Mouse (Mus musculus) cerebellum, adult 11 months (tissue): ENCODE measurements around the gene Ap1ar.

Experiments
- DNase-seq: peaks from one replicate; pipeline ENCODE4 v3.0.0; 2022

Ap1ar gene

DNA sequence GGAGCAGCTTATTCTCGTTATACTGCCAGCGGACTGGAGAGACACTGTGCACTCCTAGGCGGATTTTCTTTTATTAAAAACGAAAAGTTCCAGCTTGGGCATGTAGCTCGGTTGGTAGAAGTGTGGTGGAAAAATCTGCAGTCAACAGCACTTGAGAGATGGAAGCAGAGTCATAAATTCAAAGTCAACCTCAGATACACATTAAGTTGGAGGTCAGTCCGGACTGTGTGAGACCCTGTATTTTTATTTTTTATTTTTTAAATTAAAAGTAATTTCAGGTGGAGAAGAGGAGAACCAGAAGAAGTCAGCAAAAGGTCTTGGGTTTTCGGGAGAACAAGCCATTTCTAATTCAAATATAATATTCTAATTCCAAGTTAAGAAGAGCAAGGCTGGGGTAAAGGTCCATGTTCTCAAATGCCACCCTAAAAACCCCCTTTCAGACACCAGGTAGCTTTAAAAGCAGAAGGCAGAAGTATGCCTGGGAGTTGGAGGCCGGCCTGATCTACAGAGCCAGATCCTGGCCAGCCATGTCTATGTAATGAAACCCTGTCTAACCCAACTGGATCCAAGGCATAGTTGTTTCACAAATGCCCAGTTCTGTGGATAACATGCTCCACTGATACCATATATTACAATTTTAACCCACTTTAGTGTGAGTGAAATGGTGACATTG lies 785 bp upstream of the Ap1ar start:
- no peak for DNase-seq

DNA sequence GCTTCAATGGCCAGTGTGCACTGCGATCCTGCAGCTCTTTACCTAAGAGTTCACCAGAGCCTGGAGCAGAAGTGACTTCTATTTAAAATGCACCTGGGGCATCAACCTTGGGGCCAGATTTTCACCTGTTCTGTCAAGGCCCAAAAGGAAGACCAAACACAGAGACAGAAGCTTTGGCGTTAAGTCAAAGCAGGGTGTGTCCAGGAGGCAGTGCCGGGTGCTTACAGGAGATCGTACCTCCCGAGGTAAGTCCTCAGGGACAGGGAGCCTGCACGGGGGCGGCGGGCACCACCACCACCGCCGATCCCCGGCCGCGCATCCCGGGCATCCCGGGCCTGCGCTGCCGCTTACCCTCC lies 547 bp downstream of the Ap1ar start:
- DNase-seq, result no peak

DNA sequence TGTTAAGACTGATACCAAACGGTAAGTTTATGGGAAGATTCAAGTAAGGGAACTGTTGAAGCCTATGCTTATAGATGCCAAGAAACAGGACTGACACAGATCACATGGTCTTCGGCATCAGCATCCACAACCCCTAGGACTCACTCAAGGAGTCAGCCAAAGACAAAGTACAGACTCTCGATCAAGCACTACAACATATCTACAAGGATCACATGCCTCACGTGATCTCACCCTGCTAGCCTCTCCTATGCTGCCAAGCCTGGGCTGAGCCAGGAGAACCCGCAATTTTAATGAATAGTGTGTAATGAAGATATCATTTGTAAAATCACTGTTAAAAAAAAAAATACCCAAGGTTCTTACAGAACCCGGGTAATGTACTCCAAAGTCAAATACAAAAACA lies 1.7 kb downstream of the Ap1ar start:
- no peak for DNase-seq

DNA sequence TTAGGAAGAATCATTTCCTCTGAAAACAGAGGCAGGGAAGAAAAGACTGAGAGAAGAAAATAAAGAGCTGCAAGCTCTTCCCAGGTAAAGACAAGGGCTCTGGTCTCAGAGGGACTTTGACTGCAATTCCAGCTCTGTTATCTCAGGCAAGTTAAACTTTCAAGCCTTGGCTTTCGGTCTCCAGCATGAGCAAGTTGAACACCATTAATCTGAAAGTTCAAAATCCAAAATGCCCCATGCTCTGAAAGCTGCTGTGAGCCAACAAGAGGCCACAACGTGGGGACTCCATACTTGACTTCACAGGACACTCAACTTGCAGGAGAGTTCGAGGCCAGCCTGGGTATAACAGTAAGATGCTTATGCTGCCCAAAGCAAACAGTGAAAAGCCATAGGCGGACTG lies 3.3 kb downstream of the Ap1ar start:
- no peak for DNase-seq

DNA sequence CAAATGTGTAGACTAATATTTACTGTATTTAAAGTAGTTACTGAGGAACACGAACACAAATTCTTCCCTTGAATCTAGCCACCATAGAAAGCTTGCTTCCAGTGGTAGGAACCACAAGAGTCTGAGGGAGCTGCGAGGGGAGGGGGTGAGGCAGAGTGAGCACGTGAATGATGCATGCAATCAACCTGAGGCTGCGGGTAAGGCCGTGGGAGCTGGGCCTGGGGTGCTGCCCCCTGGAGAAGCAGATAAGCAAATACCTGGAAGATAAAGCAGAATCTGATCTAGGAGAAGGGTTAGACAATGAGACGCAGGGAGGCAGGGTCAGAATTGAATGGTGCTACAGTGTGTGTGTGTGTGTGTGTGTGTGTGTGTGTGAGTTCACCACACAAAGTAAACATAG lies 6.2 kb downstream of the Ap1ar start:
- no peak for DNase-seq

DNA sequence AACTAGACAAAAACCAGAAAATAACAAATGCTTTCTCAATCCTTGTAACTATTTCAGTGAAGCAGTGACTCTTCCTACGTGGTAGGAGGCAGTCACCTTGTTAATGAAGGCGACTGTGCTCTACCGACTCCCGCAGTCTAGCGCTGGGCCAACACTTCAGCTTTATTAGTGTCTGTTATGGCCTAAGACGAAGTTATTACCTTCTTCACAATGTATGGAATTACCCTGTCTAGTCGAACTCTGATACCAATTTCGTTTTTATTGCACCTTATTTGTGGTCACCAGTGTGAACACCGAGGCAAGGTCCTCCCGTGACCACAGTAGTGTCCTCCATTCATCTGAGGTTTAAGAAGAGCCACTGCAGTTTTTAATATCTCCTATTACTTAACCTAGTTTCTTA lies 7.1 kb downstream of the Ap1ar start:
- no peak for DNase-seq

DNA sequence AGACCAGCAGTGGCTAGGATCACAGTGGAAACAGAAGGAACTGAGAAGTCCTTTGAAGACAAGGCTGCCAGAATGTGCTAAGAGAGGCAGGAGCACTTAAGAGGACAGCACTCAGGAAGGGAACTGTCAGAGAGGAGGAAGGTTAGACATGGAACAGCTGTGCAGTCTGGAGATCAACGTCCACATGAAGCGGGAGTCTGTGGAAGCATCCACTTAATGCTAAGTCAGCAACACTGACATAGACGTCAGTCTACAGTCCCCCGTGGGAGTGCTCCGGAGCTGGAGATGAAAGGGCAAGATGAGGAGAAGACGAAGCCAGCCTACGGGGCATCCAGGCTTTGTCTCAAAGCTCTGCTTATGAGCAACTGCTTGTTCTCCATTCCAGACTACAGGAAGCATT lies 10.2 kb downstream of the Ap1ar start:
- DNase-seq, result no peak

DNA sequence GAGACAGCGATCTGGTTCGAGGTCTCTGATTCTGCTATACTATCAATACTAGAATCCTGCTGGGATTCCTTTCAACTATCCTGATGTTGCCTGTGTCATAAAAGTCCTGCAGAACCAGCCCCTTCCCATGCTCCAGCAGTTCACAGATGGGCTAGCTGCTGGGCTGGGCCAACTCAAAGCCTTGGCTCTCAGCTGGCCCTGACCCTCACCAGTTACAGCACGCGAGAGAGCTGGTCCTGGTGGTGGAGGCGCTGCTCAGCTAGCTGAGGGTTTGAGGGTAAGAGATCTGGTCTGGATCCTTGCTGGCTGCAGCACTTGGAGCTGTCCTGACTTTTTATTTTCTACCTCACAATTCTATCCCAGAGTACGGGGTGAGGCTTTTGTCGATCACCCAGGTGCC lies 10.8 kb downstream of the Ap1ar start:
- no peak for DNase-seq

DNA sequence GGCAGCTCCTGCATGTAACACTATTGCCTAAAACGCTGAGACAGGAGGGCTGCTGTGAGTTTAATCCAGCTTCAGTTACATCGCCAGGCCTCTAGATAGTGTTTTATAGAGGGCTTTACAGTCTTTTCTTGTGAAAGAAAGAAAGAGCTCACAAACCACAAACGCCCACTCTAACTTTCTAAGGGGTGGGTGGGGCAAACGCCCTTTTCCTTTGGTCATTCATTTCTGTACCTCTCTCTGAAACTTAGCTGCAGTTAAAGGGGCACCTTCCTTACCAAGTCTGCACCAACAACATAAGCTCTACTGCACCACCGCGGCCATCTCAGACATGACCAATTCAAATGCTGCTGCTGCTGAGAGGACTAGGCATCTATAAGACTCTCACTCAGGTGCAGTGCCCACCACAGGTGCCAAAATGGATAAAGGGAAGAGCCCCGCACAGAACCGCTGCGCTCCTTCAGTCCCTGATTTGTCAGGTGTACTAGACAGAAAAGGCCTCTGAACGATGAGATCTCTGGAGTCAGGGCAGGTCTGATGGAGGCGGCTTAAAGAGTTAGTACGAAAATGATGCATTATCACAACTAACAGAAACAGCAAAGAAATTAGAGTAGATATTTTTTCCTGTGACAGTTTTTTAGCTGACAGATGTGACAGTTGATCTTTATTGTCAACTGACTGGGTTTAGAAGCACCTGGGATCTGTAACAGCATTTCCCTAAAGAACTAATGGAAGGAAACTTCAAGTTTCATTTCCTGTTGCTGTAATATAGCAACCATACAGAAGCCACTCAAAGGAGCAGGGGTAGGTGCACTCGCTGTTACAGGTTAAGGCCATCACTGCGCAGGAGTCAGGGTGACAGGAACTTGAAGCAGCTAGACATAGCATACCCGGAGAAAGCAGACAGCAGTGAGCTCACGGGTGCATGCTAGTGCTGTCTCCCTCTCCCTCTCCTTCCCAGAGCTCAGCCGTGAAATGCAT lies 13.1 kb downstream of the Ap1ar start:
- no peak for DNase-seq

DNA sequence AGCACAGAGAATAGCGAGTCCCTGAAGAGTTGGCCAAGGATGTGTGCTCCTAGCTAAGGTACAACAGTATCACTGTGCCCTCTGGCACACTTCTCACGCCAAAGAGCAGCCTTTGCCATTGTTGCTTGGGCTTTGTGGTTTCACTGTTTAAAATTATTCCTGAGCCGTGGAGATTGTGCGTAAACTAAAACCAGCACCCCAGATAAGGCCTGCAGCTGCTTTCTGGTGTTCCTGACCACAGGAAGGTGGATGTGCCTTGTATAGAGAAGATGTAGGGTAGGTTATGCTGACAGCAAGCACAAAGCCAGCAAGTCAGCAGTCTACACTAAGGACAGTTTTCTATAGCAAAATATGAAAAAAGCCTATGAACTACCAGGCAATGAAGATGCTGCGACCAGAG lies 16.1 kb downstream of the Ap1ar start:
- DNase-seq, result no peak

DNA sequence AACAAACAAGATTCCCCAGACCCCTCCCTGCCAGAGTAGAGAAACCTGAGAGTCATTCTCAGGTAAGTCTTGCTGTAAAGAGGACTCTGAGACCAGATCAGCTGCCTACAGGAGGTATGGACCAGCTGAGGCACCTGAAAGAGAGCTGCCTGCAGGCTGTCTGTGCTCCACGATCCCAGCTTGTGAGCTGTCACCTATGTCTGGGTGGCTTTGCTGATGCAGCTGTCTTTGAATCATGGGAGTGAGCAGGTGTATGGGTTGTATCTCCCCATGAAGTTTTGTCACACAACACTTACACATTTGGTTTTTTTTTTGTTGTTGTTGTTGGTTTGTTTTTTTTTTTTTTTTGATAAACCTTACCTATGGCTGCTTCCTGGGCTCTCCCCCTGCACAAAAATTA lies 16.9 kb downstream of the Ap1ar start:
- no peak for DNase-seq

DNA sequence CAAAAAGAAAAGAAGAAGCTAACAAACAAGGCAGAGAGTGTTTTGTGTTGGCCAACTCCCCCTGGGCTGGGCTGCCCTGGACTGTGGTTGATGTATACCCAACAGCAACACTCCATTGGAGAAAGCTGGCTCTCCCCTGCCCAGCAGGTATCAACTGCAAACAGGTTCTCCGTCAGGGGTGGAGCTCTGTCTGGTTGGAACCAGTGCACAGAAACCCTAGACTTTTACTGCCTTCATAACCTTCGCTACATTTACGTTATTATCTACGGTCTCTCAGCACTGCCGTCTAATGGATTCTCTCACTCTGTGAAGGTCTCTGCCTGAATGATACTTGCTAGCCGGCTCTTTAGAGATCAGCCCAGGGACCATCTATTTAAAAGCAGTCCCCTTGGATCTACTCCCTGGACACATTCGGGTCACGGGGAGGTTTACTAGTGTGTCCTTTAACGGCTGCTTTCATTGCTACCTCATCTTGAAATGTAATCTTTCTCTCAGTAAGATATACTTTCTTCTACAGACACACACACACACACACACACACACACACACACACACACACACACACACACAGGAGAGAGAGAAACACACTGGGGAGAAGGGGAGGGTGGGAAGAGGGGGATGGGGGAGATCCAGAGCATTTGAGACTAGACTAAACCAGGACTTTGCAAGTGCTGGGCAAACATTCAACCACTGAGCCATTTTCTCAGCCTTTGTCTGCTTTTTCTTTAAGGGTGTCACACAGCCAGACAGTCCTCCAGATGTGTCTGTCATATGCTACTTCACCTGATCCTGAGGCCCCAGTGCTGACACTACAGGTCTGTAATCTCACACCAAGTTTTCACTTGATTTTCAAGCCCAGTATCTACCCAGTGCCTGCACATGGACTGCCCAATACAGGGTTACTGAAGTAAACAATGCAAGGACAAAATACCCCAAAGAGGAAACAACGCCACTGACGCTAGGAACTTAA lies 18.3 kb downstream of the Ap1ar start:
- no peak for DNase-seq

DNA sequence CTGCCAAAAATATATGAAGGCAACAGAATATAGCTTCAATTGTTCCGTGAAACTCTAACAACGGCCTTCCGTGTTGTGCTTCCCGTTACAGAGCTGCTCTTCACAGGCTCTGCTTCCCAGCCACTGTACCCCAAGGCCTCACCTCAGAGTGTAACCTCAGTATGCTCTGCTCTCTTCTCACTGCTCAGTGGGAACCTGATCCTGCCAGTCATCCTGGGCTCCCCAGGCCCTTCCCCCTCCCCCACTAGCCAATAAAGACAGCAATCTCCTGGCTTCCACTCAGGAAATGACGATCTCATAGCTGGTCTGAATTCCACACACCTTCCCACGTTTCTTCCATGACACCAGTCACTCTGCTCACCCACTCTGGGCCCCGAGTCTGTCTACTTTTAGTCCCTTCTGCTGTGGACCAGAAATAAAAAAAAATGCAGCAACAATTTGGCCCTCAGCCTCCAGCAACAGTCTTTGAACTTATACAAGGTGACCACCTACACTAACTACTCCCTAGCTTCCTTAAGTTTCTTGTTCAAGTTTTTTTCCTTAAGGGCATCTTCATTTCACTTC lies 20.1 kb downstream of the Ap1ar start:
- no peak for DNase-seq

DNA sequence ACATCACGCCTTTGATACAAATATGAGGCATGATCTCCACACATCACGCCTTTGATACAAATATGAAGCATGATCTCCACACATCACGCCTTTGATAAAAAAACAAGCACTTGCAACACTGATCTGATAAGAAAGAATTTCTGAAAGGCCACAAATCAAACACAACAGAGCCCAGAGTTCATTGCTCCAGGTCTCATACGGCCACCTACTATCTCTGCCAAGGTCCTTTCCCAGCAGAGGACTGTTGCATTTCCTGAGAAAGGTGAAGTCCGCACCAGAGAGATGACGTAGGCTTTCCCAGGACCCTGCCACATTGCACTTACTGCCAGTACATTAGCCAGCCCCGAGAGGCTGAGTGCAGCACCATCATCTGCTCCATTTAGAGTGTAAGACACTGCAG lies 28.2 kb downstream of the Ap1ar start:
- DNase-seq, result no peak

DNA sequence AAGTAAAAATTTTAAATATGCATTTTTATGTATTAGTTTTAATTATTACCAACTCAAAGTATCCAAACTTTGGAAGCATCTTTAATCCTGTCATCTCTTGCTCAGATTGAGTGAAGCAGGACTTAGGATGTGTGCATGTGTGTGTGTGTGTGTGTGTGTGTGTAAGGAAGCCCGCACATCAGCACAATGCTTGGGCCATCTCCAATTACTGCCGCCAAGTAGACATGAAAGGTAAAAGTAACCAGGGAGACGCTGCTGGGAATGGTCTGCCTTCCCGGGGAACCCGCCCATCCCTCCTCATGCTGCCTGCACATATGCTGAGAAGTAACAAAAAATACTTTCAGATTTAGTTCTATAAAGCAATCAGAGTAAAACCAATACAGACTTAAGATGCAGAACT lies 29.5 kb downstream of the Ap1ar start:
- no peak for DNase-seq

DNA sequence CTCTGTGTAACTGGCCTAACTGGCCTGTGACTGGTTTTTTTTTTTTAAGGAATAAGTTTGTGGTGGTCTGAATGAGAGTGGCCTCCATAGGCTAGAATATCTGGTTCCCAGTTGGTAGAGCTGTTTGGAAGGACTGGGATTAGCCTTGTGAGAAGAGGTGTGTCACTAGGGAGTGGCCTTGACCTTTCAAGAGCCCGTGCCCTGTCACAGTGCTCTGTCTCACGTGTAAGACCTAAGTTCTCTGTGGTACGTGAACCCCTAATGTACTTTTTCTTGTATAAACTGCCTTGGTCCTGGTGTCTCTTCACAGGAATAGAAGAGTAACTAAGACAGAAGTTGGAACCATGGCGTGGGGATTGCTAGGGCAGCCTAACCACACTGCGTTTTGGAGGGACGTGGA lies 31.3 kb downstream of the Ap1ar start:
- no peak for DNase-seq

DNA sequence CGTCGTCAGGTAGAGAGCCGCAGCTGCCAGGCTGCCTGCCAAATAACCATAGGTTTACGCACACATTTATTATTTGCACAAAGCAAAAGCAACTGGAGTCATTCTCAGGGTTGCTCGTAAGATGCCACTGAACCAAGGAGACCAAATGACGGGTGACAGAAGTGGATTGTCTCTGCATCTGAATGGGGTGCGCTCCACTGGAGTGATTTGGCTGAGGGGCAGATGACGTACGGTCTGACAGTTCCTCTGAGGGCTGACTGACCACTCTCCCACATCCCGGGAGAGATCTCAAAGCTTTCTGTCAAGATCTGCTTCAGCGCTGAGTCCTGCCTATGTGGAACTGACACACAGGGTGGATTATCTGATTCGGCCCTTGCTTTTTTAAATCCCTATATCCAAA lies 32.3 kb downstream of the Ap1ar start:
- no peak for DNase-seq

DNA sequence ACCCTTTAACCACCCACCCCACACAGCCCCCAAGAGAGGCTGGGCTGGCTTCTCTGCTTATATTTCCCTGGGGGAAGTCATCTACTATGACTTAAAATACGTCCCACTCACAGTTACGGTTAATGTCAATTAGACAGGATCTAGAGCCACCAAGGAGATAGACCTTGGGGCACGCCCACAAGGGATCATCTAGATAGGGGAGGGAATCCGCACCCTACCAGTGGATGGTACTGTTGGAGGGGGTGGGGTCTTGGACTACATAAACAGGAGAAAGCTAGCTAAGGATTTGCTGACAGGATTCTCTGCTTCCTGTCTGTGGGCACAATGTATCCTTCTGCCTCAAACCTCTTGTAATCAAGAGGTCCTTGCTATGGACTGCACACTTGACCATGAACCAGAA lies 32.9 kb downstream of the Ap1ar start:
- DNase-seq, result no peak

DNA sequence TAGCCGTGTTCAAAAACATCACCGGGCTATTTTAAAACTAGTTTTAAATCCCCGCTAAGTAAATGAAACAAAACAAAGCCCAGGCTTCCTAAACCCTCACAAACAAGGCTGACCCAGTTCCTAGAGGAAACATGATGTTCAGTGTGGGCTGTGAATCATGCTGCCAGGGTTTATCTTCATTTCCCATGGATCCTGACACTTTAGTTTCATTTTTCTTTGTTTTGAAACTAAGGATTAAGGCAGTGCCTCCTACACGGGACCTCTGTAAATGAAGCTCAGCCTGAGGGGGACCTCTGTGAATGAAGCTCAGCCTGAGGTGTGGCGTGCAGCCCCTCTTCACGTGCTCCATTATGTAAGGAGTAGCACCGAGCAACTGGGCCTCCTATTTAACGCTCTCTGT lies 34.5 kb downstream of the Ap1ar start:
- no peak for DNase-seq

DNA sequence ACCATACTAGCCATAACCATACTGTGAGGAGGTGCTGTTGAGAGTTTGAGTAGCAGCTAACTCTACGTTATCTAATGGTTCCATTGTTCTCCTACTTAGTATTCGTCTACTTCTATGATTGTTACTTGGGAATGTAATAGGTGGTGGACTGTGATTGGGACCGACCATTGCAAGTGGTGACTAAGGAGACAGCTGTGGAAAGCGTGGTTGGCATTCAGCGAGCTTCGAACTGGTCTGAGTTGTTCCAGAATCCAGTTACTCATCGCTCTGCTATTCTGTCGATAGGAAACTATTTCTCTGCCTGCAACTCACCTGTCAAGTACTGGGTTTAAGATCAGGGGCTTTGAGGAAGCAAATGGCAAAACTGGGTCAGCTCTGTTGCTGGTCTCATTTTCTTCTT lies 36.2 kb downstream of the Ap1ar start:
- DNase-seq, result no peak

DNA sequence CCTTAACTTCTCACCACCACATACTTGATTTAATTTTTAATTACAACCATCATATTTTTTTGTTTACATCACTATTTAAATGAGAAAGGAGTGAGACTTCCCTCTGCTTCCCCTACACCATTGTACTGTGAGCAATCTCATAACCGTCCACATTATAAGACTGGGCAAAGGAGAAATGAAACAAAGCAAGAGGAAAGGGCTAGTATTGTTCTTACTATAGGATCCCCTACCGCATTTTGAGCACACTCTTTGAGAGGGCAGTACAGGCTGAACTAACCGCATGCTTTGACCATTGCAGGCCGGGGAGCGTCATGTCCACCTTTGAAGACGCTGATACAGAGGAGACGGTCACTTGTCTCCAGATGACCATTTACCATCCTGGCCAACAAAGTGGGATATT lies 41.1 kb downstream of the Ap1ar start:
- DNase-seq, result no peak

DNA sequence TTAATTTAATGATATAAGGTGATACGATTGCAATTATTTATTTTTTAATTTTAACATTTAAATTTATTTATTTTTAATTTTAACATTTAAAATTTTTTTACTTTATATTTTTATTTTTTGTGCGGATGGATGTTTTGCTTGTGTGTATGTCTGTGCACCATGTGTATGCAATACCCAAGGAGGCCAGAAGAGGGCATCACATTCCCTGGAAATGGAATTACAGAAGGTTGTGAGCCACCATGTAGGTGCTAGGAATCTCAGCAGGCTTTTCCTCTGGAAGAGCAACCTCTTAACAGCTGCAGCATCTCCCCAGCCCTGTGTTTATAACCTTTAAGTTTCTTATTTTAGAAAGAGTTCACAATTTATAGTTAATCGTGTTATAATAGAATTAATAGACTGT lies 41.6 kb downstream of the Ap1ar start:
- no peak for DNase-seq

DNA sequence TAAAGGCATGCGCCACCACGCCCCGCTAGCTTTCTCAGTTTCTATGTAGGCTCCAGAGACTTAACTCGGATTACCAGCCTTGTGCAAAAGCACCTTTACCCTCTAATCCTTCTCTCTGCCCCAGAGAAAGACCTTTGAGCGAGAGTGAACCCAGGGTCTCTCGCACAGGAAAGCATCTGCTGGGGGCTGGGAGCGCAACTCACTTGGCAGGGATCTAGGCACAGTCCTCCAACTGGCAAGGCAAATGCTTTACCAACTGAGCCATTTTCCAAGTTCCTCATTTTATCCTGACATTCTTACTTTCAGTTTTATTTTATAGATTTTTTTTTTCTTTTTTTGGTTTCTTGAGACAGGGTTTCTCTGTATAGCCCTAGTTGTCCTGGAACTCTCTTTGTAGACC lies 44.3 kb downstream of the Ap1ar start:
- no peak for DNase-seq
